Mouse (Mus musculus) cerebellum, adult 2 months (tissue): ENCODE data around the gene Ebf1.

Source experiments
- CTCF ChIP-seq: fragments of 200-500 bp; IDR thresholded peaks from 2 replicates; pipeline ENCODE4 v1.5.1; 2011; ENCODE audit warnings: low read depth, mild to moderate bottlenecking, control low read depth, low read length, moderate library complexity, borderline replicate concordance; ENCODE audit not compliant: insufficient read depth
- POLR2A ChIP-seq: fragments of 200-500 bp; IDR thresholded peaks from 2 replicates; pipeline ENCODE4 v1.6.1; 2011; ENCODE audit warnings: low read length, control low read depth, borderline replicate concordance; ENCODE audit not compliant: insufficient read depth

DNA sequence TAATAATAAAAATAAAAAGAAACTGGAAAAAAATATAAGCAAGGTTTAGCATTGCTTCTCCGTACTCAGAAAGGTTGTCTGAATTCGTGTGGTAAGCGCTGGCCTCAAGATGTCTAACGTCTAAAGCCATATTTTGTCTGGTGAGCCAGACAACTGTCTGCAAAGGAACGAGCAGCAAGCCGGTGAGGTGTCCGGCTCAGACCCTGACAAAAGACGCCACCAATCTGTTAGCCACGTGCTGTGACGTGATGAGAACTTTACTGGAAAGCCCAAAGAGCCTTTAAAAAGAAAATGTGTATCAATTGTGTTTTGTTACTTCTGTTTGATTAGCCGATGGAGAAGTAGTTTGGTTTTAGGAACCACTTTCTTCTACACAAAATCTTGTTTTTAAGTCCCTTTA is 390.2 kb downstream of the Ebf1 start:
- TF ChIP-seq CTCF (no peak), POLR2A (no peak)
